Mouse (Mus musculus): Measurements from ENCODE around the gene Pheta2.

DNA sequence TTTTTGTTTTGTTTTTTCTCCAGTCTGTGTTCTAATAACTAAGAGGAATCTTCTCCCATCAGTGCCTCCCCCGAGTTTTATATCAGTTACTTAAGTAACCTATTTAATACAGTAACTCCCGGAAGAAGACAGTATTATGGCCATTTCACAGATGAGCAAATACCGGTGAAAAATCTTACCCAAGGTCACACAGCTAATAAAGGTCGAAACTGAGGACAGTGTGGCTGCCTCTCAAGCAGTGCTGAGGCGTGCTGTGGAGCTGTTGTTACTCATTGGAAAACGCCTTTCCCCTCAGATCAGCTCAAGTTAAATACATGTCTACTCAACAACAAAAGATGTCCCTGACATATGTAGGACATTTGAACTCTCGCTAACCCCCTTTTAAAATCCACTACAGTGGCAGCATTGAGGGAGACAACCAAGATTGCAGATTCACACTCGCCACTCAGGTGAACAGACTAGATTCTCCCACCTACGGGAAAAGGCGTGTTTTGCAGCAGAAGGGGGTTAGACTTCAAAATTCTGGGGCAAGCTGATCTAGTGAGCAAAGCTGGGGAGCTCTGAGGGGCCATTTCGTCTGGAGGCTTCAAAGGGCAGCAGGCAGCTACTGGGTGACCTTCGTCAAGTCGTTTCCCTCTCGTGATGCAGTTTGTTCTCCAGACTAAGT, 14.5 kb downstream of the Pheta2 start:
- TF ChIP-seq CTCF (IDR thresholded peaks at IDR 0.05; ENCODE audit: insufficient read depth, low read depth, low read length) (no peak), POLR2A (IDR thresholded peaks at IDR 0.05; ENCODE audit: insufficient read depth, low read depth, low read length) (no peak)
